Mouse (Mus musculus) erythroblast, embryonic 14.5 days (primary cell): ENCODE results near the gene Tns2.

Source experiments
- GATA1 ChIP-seq: IDR thresholded peaks from 2 replicates; pipeline ENCODE4 v1.6.1; 2012; ENCODE audit warnings: low read length, inconsistent platforms, mixed read lengths
- TAL1 ChIP-seq: IDR thresholded peaks from 3 replicates; pipeline ENCODE4 v1.6.1; 2012; ENCODE audit warnings: low read length, inconsistent platforms, mixed read lengths

- TF ChIP-seq TAL1, result no peak
- no peak for TF ChIP-seq GATA1
Observed at GRCm38 (mm10) chr15:102152646-102153045, 52.4 kb downstream of the Tns2 start.
